Mouse (Mus musculus): Measurements from ENCODE around the gene Tmc8. TPM values are rescaled to one million over a fixed set of nuclear protein-coding genes. Genes with fewer than 3 reads are reported as not detected.
"Not testable (repeated sequence)": the region's sequence is repeated elsewhere in the genome, so short reads cannot be mapped to it uniquely, and the experiment has no call there.

Tmc8 gene
- total RNA-seq, 2 experiments from 2014 or later: 0.64 to 0.78 TPM

GRCm38 (mm10) chr11:117772352-117772751, 9.5 kb upstream of the Tmc8 start:
- no peak for DNase-seq (ENCODE audit: low spot score)

- DNase-seq (ENCODE audit: low spot score): no peak
Observed at GRCm38 (mm10) chr11:117774925-117775324, 7.0 kb upstream of the Tmc8 start.

- no peak for DNase-seq (ENCODE audit: low spot score)
Observed at GRCm38 (mm10) chr11:117775540-117775939, 6.3 kb upstream of the Tmc8 start.

GRCm38 (mm10) chr11:117776085-117776792, 5.6 kb upstream of the Tmc8 start:
- no peak for DNase-seq (ENCODE audit: low spot score)

- DNase-seq (ENCODE audit: low spot score): no peak
Observed at GRCm38 (mm10) chr11:117777111-117777510, 4.8 kb upstream of the Tmc8 start.

GRCm38 (mm10) chr11:117778031-117778430, 3.8 kb upstream of the Tmc8 start:
- DNase-seq (ENCODE audit: low spot score): no peak

GRCm38 (mm10) chr11:117778851-117779433, 2.9 kb upstream of the Tmc8 start:
- DNase-seq (ENCODE audit: low spot score): no peak

- DNase-seq (ENCODE audit: low spot score): peak; percentile 68
Observed at GRCm38 (mm10) chr11:117779434-117780198, 2.3 kb upstream of the Tmc8 start.

GRCm38 (mm10) chr11:117780199-117780515, 1.7 kb upstream of the Tmc8 start:
- DNase-seq (ENCODE audit: low spot score): no peak

GRCm38 (mm10) chr11:117780582-117781111, 1.2 kb upstream of the Tmc8 start:
- DNase-seq (ENCODE audit: low spot score): peak; percentile 81

- peak; percentile 71 for DNase-seq (ENCODE audit: low spot score)
Observed at GRCm38 (mm10) chr11:117781199-117781821, 566 bp upstream of the Tmc8 start.

GRCm38 (mm10) chr11:117782705-117783034, 794 bp downstream of the Tmc8 start:
- DNase-seq (ENCODE audit: low spot score): no peak

- DNase-seq (ENCODE audit: low spot score): no peak
Observed at GRCm38 (mm10) chr11:117783089-117783488, 1.2 kb downstream of the Tmc8 start.

- no peak for DNase-seq (ENCODE audit: low spot score)
Observed at GRCm38 (mm10) chr11:117783683-117784309, 1.9 kb downstream of the Tmc8 start.

- peak; percentile 60 for DNase-seq (ENCODE audit: low spot score)
Observed at GRCm38 (mm10) chr11:117786294-117786693, 4.4 kb downstream of the Tmc8 start.

- not testable (repeated sequence) for DNase-seq (ENCODE audit: low spot score)
Observed at GRCm38 (mm10) chr11:117788481-117788880, 6.6 kb downstream of the Tmc8 start.

GRCm38 (mm10) chr11:117790286-117790685, 8.4 kb downstream of the Tmc8 start:
- peak; percentile 80 for DNase-seq (ENCODE audit: low spot score)

- no peak for DNase-seq (ENCODE audit: low spot score)
Observed at GRCm38 (mm10) chr11:117790703-117791440, 9.0 kb downstream of the Tmc8 start.

- no peak for DNase-seq (ENCODE audit: low spot score)
Observed at GRCm38 (mm10) chr11:117791441-117791761, 9.5 kb downstream of the Tmc8 start.

GRCm38 (mm10) chr11:117792281-117792888, 10.5 kb downstream of the Tmc8 start:
- DNase-seq (ENCODE audit: low spot score): no peak

All from gastrocnemius, adult 18-20 months (tissue).